Mouse (Mus musculus) kidney, adult 9 months (tissue): ENCODE measurements around the gene P2ry13.
A peak's percentile ranks its signal among the peaks of the same experiment; 100 is the strongest.

Experiments
- DNase-seq: peaks from one replicate; pipeline ENCODE4 v3.0.0; 2022

P2ry13 gene

DNA sequence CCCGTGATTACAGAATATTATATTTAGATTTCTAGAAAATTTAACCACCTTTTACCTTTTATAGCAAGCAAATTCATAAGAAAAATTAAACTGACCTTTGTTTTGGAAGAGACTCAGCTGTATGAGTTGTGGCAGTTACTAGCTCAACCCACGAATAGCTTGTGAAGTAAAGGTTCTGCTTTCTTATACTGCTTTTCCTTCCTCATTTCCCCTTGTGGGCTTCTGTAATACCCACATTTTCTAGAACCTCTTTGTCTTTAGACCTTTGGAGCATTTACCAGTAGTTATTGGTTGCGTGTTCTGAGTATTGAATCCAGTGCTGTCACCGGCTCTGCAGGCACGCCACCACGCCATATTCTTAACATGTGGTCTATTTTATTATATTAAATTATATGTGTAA is at the start of gene P2ry13:
TSS of gene P2ry13 (minus strand) at position 156 of the 400 bp plus-strand sequence.
- no peak for DNase-seq

GRCm38 (mm10) chr3:59257740-59258664 is 47.3 kb upstream of the P2ry13 start:
- no peak for DNase-seq

DNA sequence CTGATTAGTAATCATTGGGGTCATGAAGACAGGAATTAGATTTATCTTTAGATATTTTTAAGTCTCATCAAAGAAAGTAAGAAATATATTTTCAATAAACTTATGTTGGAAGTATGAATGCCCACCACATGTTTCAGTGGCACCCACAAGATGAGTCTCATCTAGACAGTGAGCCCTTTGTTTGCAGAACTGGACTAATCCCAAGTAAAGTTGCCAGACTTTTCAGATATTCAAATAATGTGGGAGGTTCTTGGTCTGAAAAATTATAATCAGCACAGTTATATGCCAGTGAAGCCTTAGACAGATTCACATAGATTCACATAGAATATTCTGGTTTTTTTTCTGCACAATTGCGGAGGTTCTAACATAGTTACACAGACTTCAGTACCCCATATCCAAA is 39.8 kb upstream of the P2ry13 start:
- no peak for DNase-seq

GRCm38 (mm10) chr3:59248031-59248430 is 37.3 kb upstream of the P2ry13 start:
- DNase-seq, result no peak

DNA sequence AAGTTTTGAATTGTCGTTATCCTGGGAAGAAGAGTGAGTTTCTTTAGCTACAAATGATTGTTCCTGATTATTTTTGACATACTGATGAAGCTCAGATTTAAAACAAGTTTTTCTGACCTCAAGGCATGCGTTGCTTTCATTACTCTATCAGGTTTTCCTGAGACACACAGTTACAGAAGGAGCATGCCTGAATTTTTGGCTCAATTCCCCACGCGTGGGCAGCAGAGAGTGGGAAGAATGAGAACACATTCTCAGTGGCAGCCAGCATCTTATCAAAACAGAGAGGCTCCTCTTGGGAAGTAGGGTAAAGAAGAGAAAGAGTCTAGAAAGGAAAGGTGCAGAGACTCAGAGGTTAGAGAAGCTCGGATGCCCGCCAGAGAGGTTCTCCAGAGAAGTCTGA is 32.7 kb upstream of the P2ry13 start:
- DNase-seq, result no peak

DNA sequence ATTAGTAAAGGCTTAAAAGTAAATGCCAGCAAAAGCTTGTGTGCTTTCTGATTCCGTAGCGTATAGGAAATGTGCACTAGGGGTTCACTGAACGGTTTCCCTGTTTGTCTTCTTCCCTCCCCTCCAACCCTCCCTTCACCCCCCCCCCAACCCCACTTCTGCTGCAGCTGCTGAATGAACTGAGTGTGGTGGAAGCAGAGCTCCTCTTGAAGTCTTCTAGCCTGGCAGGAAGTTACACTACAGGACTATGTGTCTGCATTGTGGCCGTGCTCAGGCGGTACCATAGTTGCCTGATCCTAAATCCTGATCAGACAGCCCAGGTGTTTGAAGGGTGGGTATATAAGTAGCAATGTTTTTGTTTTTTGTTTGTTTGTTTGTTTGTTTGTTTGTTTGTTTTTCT is 24.2 kb upstream of the P2ry13 start:
- no peak for DNase-seq

DNA sequence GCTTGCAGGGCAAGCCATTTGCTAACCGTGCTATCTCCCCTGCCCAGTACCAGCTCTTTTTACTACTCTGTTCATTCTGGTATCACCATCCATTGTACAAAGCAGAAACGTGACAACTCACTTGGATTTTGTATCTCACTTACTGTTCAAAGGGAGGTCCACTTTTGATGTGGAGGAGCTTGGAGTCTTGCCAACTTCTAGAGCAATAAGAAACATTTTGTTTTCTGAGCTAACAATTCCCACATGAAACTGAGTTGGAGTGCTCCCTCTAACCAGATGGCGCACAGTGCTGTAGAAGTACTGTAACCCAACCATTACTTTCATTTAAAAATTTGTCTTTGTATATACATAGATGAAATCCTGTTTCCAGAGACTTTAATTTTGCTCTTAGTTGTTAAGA is 20.2 kb upstream of the P2ry13 start:
- no peak for DNase-seq

GRCm38 (mm10) chr3:59228730-59229551 is 18.3 kb upstream of the P2ry13 start:
- peak; percentile 39 for DNase-seq

DNA sequence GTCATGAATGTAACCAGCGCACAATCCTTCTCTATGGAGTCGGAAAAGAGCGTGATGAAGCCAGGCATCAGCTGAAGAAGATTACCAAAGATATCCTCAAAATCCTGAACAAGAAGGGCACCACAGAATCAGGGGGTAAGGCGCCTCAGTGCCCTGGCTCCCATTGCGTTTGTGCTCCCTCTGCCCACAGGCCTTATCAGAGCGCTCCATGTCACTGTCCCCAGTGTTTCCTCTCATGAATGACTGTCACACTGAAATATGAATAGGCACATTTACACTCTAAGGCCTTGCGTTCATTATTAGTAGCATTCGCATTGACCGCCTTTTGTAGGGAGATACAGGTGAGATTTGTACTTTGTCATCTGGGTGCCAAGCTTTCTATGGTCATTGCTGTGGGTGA is 17.0 kb upstream of the P2ry13 start:
- DNase-seq, result no peak

GRCm38 (mm10) chr3:59225411-59225810 is 14.7 kb upstream of the P2ry13 start:
- no peak for DNase-seq

DNA sequence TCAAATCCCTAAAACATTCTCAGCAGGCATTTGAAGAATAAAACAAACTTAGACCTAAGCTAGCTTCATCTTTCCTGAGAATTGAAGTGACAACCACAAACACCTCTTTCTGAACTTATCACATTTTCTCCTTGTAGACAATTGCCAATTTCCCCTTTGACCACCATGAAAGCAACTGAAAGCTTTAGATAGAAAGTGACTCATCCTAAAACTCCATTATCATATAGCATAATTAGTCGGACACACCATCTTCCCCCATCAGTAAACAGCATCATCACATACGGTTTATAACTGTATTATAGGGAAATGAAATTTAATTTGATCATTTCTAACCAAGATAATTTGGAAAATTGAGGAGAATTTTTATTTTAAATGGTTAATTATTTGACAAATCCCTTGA is 11.6 kb upstream of the P2ry13 start:
- no peak for DNase-seq

DNA sequence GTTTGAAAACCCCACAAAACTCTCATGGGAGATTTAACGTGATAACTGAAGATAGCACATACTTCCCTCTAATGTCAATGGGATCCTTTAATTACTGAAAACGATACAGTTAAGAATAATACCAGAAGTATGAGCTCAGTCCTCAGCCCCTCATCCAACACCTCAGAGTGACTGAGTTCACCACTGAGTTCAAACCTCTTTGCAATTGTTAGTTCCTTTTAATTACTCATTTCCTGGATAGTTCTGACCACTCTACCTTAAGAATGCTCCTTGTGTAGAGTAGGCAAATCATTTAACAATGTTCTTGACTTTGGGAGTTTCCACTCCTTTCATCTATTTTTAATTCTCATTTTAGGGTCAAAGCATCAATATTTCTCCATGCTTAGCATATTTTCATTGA is 8.6 kb upstream of the P2ry13 start:
- DNase-seq, result no peak

GRCm38 (mm10) chr3:59217211-59217610 is 6.5 kb upstream of the P2ry13 start:
- DNase-seq, result no peak

- DNase-seq, result no peak
Observed at GRCm38 (mm10) chr3:59212404-59212803, 1.7 kb upstream of the P2ry13 start.

- DNase-seq, result no peak
Observed at GRCm38 (mm10) chr3:59211784-59212183, 1.1 kb upstream of the P2ry13 start.

DNA sequence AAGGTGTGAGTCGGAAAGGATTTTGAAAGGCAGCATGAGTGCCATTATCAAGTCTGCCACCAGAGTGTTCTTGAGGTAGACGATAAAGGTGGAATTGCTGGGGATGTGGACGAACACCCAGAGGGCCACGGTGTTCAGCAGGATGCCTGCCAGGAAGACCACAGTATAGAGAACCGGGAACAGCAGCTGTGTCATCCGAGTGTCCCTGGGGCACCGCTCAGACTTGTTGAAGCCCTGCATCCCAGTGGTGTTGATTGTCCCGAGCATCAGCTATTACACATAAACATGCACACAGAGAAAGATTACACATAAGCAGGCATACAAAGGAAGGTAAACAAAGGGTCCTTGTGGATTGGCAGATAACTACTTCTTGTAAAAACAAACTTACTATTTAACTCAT is 593 bp downstream of the P2ry13 start:
- DNase-seq, result no peak

DNA sequence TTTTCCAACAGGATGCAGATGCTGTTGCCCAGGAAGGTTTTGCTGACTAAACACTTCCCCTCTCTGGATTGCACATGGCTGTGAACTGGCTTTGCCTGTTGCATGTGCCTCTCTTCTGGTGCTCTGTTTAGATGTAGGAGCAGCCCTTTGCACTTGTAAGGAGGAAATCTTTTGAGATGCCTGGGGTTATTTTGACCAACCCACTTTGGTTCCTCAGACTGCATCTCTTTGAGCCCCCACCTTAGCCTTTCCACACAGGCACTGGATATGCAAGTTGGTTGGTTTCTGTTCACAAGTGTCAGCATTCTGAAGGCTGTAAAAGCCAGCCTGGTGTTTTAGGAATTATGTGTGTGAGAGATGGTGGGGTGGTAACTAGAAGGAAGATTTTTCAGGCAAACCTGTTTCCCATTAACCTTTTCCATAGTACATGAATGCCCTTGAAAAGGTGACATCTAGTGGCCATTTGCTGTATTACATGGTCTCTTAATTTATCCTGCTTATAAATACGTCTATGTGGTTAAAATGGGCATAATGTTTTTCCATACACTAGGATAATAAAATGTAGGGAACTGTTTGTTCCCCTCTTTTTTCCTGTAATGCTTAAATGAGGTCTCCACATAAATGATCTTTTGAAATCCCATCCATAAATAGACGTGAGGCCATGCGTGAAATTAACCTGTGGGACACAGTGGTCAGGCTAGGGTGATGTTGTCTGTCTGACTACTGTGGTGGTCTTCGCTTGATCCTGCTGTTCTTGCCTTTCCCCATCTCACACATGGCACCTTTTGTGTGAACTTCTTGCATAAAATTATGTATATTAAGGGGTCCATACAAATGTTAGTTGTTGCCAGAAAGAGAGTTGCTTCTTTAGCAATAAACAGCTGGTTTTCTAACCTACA is 1.8 kb downstream of the P2ry13 start:
- DNase-seq, result peak; percentile 81

- no peak for DNase-seq
Observed at GRCm38 (mm10) chr3:59205941-59206340, 4.7 kb downstream of the P2ry13 start.

DNA sequence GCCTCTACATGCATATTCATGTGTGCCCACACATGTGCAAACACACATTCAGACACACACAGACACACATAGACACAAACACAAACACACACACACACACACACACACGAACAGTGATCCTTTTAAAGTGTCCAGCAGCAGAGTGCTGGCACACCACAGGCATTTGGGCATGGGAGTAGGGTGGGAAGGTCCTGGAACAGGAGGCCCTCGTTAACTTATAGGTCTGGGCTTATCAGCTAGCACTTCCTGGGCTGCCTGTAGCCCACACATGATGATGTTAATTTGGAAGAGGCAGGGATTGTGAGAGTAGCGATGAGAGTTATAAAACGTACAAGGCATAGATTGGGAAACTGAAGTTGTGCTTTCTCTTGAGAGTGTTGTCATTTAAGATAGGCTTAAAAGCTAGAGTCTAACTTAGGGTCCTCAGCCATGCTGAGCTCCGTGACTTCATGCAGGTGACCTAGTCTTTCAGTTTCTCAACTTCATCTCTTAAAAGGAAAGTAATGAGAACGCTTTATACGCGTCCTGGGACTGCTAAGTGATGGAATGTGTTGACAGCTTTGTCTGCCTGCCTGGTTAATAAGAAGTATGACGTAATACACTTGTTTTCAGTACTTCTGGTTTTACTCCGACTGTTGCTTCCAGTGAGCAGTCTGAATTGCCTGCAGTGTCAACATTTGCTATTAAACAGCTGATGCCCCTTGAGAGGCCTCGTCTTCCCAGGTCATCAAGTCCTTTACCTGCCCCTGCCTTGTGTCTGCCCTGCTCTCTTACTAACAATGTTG is 5.8 kb downstream of the P2ry13 start:
- no peak for DNase-seq

- no peak for DNase-seq
Observed at GRCm38 (mm10) chr3:59203802-59204520, 6.7 kb downstream of the P2ry13 start.

GRCm38 (mm10) chr3:59197329-59197948 is 13.2 kb downstream of the P2ry13 start:
- DNase-seq, result no peak
